Mouse (Mus musculus): Measurements from ENCODE around the gene Rbp4.

Rbp4 gene

DNA sequence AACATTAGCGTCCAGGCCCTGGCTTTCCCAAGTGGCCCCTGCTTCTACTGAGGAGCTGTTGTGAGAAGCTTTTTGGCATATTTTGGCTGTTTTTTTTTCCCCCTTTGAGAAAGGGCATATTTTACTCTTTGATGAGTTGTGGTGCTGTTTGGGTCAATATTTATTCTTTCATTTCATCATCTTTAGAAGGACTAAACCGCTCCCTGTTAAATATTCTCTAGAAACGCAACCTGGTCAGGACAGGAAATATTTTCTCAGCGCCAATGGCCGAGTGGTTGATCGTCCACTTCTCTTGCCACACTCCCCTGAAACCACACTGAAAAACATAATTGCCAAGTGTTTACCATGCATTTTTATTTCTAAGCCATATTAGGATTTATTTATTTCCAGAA lies at the start of gene Rbp4:
Rbp4 (minus strand) TSS at position 63 of the 392 bp plus-strand sequence.
- DNase-seq (ENCODE audit: low spot score), result no peak

DNA sequence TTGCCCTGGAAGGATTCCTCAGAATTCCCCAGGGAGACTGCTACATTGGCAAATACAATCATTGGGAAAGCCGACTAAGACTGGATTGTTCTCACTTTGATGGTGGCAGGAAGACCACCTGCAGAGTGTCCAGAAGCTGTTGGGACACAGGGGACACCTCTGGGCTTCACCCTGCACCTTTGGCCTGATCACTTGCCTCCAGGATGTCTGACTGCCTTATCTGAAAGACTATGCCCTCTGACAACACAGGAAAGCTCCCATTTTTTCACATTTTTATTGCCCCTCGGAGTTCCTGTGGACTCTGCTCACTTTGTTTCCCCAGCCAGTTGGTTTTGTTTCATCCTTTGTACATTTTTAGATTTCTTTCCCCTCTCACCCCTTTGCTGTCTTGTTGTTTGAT lies 39.6 kb upstream of the Rbp4 start:
- DNase-seq (ENCODE audit: low spot score), result no peak

DNA sequence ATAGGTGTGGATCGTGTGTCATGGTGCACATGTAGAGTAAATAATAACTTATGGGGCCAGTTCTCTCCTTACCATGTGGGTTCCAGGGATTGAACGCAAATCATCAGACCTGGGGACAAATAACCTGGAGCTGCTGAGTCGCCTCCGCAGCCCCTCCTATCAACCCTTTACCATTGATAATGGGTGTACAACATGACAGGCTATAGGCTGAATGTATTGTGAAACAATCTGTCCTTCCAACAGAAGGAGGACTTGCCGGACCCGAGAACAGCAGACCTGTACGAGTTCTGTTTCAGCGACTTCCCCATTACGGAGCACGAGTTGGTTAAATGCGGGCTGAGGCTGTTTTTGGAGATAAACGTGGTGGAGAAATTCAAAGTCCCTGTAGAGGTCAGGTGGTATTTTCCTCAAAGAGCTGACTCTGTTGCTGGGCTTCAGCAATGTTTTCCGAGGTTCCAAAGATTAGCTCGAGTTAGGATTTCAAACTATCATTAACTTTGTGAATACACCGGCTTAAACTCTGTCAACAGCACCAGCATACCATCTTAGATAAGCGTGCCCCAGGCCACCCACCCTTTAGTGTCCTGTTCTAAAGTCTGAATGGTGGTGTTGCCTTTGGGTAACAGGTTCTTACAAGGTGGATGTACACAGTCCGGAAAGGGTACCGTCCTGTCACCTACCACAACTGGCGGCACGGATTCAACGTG lies 36.7 kb upstream of the Rbp4 start:
- no peak for DNase-seq (ENCODE audit: low spot score)

DNA sequence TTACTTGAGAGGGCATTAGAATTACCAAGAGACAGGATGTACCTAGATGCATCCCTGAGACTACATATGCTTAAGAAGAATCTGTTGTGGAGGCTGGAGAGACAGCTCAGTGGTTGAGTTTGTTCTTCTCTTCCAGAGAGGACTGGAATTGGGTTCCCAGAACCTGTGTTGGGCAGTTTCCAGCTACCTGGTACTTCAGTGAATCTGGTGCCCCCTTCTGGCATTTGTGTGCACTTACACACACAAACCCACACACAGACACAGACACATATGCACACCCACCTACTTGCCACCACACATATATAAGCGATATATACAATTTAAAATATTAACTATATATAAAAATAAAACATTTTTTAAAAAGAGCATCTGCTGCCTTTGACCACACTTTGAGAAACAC lies 31.2 kb upstream of the Rbp4 start:
- DNase-seq (ENCODE audit: low spot score), result no peak

DNA sequence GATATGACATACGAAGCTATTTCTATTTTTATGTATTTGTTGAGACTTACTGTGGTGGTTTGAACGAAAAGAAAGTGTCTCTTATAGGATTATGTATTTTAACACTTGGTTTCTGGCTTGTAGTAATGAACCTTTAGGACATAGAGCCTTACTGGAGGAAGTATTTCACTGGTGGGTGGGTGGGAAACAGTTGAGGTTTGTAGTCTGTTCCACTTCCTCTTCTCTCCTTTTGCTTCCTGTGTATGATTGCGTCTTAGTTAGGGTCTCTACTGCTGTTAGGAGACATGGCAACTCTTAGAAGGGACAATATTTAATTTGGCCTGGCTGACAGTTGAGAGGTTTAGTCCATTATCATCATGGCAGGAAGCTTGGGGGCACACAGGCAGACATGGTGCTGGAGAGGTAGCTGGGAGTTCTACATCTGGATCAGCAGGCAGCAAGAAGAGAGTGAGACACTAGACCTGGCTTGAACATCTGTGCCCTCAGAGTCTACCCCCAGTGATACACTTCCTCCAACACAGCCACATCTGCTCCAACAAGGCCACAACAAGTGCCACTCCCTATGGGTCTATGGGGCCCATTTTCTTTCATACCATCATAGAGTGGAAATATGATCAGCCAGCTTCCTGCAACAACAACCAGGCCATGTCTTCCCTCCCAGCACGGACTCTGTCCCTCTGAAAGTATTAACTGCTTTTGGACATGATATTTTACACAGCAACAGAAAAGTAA lies 18.6 kb upstream of the Rbp4 start:
- no peak for DNase-seq (ENCODE audit: low spot score)

DNA sequence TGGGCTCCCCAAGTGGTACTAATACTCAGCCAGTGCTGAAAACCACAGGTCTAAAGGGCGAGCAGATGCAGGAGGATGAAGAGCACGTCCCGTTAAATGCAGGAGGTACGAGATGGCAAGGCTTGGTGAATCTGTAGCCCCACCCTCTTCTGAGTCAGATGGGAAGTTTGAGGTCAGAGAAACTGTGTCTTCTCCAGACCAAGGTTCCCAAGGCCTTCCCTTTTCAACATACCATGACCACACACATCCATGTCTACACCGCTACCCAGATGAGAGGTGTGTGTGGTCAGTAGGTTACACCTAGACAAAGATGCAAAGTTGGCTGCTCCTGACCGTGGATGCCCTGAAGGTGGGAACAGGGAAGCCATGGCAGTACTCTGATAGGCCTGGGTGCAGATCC lies 9.7 kb upstream of the Rbp4 start:
- no peak for DNase-seq (ENCODE audit: low spot score)

DNA sequence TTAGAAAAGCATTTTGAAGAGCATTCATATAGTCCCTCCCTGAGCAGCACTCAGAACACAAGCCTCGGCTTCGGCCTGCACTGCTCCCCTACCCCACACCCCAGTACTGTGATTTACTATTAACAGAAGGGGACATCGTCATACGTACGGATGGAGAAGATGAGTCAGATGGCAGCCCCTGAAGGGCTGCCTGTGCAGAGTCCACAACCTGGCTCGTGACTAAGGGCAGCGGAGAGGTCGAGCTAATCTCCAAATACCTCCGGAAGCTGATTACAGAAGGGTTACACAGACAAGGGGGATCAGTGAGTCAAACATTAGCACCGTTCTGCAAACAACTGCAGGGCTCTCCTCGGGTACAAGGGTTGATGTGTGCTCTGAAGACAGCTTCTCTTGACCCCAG lies 8.9 kb upstream of the Rbp4 start:
- DNase-seq (ENCODE audit: low spot score), result no peak

DNA sequence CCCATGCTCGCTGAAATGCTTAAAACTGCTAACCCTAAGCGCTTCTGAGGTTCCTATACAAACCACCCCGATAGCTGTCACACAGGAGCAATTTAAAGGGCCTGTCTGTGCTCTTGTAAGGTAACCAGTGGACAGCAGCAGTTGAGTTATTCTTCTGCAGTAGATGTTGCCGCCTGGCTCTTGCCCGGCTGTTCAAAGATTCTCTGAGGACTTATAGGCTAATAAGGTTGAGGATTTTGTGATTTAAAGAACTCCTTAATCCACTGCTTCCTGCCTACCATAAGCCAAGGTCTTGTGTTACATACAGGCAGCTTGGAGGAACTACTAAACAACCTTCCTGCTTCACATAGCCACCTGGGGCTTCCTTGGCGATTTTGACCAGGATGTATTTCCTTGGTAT lies 7.4 kb upstream of the Rbp4 start, which contains the start of gene Pde6c:
Pde6c (plus strand) TSS at position 301 of the 400 bp plus-strand sequence.
- DNase-seq (ENCODE audit: low spot score), result no peak

DNA sequence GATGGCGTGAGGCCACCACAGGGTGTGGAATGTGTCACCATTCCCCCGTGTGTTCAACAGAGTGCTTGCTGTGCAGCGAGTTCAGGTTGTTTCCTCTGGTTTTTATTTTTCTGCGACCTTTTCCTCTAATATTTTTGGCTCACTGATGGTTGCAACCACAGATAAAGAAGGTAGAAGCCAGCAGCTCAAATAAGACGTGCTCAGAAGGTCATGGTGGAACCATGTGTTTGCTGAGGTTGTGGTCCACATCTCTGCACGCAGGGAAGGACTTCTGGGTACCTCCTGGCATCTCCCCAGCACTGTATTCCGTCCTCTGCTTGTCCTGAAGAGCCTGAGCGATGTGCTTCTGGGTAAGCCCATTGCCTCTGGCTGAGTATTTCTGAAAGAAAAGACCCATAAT lies 1.6 kb upstream of the Rbp4 start:
- DNase-seq (ENCODE audit: low spot score), result no peak

DNA sequence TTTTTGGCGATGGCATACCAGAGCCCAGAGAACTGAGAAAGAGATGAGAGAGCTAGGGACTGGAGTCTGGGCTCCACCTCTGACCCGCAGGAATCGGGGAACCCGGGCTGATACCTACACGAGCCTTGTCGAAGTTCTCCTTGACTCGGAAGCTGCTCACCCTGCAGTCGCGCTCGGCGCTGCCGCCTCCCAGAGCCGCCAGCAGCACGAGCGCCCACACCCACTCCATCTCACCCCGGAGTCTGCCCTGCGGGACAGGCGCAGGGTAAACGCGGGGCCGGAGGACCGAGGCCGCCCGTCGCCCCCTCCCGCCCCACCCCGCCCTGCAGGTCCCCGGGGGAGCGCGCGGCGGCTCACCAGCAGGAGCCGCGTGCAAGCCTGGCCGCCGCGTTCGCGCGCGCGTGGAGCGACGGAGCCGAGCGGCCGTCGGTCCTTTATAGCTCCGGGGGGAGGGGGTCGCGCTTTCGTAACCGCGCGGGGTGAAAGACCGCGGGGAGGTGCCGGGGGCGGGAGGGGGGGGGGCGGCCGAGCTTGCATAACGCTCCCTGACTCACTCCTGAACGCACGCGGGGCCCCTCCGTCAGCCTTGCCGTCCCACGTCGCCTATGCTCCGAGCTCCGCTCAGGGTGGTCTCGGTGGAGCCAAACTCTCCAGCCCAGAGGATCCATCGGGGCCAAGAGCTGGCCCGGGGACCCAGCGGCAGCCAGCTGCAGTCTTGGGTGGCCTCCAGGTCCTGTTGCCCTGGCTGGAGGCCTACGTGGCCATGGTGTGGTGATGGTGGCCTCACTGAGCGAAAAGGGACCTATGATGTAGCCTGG lies 471 bp downstream of the Rbp4 start:
- no peak for DNase-seq (ENCODE audit: low spot score)

DNA sequence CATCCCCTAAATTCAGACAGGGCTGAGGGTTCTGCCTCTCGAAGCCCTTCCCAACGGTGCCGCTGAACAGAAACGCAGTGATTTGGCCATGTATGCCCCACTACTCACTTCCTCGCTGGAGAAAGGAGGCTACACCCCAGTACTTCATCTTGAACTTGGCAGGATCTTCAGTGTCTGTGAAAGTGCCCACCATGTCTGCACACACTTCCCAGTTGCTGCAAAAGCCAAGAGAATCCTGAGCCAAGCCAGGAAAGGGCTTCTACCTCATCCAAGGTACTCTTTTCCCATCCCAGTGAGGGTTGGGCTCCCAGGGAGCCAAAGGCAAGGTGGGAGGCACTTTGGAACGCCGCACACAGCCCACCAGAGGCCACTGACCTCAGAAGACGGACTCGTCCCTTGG lies 1.2 kb downstream of the Rbp4 start:
- no peak for DNase-seq (ENCODE audit: low spot score)

DNA sequence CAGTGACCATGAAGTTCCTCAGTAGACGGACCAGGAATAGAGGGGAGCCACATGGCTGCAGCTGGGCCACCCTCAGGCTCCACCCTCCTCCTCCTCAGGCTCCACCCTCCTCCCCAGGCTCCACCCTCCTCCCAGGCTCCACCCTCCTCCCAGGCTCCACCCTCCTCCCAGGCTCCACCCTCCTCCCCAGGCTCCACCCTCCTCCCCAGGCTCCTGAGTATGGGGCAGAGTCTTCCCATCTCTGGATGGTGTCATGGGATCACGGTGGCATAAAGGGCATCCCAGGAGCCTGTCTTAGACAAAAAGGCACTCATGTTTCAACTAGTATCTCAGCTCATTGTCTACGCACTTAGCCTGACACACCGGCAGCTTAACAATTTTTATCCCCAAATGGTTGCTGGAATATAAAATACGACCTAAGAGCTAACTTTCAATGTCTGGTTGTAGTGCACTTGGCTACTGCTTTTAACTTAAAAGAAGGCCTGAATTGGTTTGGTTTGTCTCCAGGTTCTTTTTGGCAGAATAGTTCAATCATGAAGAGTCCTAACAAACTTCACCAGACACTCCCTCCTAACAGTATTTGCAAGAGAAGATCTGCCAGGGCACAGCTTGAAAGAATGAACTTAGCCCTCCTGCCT lies 4.8 kb downstream of the Rbp4 start:
- DNase-seq (ENCODE audit: low spot score), result no peak

DNA sequence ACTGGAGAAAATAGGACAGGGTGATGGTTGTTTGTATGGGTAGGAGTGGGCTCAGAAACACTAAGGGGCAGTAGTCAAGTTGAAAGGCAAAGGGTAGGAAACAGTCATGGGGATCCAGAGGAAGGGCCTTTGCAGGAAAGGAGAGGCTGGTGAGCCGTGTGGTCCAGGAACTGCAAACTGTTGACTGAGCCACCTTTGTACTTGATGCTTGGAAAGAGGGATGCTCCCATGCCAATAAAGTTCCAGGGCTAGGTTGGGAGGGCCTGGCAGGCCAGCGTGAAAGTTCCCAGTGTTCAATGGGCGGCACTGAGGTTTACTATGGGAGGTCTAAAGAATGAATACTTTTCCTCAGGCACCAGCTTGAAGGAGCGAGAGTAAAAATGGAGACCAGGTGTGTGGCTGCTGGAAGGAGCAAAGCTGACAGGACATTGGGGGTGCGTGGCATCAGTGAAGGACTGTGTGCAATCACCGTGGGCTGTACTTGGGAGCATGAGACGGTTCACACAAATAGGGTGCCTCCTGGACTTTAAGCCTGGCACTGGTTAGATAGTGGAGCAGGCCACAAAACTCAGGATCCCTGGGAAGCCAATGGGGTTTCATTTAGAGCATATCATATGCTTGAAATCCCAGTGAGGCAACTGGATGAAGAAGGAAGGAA lies 10.1 kb downstream of the Rbp4 start:
- DNase-seq (ENCODE audit: low spot score), result no peak

DNA sequence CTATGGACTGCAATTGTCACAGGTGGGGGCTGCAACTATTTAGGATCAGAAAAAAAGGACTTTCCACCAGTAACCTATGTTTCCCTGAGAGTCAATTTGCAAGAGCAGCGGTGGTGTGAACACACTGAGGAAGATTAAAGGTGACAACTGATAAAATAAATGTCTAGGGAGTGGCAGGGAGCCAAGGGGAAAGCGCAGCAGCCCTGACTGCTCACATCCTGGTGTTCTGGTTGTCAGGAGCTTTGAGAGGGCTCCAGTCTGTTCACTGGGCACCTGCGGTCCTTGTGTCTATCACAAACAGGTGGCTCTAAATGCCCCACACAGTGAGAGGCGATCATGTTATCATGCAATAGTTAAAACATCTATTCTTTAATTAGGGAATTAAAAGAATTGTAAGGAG lies 12.5 kb downstream of the Rbp4 start:
- DNase-seq (ENCODE audit: low spot score), result no peak

DNA sequence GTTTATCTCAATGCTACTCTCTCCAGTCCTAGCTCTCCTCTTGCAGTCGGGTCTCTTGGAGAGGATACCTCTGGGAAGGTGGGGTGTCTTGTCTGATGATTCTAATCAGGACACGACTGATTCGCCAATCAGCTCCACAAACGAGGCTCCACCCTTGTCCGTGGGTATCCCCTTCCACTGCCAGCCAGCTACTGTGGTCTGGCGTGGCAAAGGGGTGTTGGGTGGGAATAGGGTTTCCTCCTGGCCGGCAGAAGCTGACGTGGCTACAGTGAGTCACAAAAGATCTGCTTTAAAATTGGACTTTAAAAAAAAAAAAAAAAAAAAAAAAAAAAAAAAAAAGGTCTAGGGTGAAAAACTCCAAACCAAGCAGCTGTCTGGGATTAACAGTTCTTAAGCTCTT lies 14.0 kb downstream of the Rbp4 start:
- no peak for DNase-seq (ENCODE audit: low spot score)

DNA sequence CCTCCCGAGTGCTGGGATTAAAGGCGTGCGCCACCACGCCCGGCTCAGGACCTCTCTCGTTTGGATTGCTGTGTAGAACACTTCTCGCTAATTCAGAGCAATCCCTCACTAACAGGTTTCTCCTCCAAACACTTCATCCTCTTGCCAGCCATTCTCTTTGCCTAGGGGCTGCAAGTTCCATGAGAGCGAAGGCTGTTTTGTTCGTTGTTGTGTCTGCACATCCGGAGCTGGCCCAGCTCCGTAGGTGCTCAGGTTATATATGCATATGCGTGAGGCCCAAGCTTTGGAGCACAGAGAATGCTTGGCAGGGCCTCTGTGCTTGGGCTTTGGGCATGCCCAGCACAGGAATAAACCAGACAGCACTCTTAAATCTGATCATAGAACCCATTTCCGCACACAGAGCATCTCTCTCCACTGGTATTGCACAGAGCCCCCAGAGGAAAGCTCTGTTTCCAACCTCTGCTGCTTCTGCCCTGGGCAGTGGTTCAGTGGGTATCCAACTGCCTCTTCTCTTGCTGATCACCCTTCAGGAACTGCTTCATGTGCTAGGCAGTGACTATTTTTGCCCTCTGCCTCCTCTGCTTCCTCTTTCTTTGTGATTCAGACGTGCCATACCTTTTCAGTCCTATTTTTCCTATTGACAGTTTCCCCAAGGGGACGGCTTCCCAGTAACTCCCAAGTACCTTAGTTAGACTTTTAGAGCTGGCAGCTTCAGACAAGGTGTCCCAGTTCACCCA lies 15.4 kb downstream of the Rbp4 start:
- DNase-seq (ENCODE audit: low spot score), result no peak

DNA sequence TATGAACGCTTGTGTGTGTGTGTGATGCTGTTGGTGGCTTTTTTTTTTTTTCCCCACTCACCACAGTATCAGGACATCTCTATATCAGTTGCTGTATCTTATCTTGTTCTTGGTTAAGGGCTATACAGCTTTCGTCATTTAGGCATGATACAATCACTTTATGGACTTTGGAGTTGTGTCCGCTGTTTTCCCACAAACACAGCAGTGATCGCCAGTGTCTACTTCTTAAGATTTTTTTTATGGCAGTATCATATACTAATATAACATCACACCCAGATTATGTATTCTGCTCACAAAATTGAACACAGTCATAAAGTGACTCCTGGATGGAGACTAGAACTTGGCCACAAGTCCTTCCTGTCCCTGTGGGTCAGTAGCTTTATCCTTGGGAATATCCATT lies 17.2 kb downstream of the Rbp4 start:
- no peak for DNase-seq (ENCODE audit: low spot score)

DNA sequence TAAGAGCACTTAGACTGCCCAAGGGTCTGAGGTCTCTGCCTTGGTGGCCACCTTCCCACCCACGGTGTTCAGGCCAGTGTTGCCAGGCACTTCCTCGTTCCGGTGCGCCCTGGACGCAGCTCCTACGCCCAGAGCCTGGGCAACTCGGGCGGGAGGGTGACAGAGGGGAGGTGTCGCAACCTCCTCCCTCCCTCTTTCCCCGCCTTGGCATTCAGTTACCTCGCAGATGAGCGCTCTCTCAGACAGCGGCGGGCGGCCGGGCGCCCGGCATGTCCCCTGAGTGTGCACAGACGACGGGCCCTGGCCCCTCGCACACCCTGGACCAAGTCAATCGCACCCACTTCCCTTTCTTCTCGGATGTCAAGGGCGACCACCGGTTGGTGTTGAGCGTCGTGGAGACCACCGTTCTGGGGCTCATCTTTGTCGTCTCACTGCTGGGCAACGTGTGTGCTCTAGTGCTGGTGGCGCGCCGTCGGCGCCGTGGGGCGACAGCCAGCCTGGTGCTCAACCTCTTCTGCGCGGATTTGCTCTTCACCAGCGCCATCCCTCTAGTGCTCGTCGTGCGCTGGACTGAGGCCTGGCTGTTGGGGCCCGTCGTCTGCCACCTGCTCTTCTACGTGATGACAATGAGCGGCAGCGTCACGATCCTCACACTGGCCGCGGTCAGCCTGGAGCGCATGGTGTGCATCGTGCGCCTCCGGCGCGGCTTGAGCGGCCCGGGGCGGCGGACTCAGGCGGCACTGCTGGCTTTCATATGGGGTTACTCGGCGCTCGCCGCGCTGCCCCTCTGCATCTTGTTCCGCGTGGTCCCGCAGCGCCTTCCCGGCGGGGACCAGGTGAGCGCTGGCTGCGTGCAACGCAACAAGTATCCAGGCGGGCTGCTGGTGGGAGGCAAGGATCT lies 28.0 kb downstream of the Rbp4 start, which contains the start of gene Ffar4:
Ffar4 (plus strand) TSS at position 214 of the 901 bp plus-strand sequence.
- DNase-seq (ENCODE audit: low spot score), result no peak

DNA sequence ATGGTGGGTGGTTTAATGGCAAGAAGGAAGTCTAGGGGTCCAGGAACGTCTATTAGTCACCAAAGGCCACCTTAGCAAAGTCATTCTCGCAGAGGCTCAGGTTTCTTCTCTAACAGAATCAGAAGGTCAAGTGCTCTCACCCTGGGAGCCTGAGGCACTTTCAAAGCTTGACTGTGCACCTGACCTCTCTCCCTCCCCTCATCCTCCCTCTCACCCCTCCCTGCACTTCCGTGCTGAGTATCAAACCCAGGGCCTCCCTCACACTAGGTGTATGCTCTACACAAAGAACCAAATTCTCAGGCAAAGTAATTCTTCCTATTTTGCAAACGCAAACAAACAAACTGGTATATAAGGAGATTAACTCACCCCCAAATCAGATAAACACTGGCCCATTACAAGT lies 28.9 kb downstream of the Rbp4 start:
- no peak for DNase-seq (ENCODE audit: low spot score)

DNA sequence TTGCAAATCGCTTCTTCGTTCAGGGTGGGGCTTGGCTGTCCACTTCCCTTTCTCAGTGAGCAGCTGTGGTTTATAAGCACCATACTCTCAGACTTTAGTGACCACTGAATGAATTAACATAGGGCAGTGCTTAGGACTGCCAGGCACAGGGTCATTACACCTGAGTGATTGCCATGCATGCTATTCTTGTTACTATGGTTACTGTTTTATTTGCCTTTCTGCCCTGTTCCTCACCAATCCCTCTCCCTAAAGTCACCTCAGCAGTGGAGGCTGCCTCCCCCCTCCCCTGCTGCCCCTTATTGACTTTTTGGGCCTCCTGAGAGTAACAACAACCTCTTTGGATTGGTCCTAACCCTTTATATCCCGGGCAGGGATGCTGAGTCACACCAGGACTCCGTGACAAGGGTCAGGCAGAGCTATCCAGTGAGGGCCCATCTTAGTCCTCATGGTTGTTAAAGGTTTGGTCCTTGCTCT lies 33.5 kb downstream of the Rbp4 start:
- no peak for DNase-seq (ENCODE audit: low spot score)
